Mouse (Mus musculus): ENCODE measurements around the gene Kcnk1.

DNA sequence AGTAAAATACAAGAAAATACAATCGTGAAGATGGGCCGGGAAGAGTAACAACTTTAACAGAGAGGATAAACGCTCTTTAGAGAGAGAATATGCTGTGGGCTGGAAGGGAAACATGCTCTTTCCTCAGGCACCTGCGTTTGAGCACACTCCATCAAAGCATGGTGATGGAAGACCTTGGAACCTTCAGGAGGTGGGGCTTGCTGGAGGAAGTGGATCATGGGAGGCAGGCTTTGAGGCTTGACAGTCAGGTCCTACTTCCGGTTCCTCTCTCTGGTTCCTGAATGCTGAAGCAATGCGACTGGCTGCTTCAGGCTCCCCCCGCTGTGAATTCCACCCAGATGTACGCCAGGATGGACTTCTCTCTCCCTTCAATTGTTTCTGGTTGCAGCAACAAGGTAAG, 34.9 kb upstream of the Kcnk1 start:
- no peak for TF ChIP-seq CTCF (IDR thresholded peaks at IDR 0.05; ENCODE audit: insufficient read depth, low read length)
- no peak for TF ChIP-seq POLR2A (IDR thresholded peaks at IDR 0.05; ENCODE audit: borderline replicate concordance, extremely low read depth, low read depth, low read length)

All from lung, adult 2 months (tissue).